8 mouse cellular contexts compared by ENCODE assay signal in the genomic region with DNA sequence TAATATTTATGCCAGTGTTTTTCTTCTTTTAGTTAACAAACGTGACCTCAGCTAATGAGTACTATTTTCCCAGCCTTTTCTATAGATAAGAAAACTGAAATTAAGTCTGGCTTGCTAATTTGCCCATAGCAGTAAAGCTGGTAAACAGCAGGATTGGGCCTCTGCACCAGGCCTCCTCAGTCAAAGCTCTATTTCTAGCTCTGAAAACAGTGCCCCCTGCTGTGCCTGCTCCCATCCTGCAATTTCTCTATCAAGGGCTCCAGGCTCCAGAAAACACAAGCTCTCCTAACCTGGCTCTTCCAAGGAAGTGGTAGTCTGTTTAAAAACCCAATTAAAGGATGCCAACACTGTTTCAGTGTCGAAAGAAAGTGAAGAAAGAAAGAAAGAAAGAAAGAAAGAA.
DNase-seq lines count a peak whose midpoint lies in the region; ATAC-seq and TF ChIP-seq lines count a peak whose summit lies in the region.

No protein-coding gene starts in this region.

- no peak overlapping the region for H3K9ac ChIP-seq in kidney, postnatal 0 days (ENCODE audit: low read depth, low read length)
- no peak overlapping the region for H3K9ac ChIP-seq in liver, adult 2 months (ENCODE audit: low read depth, low read length)

- H3K9me3 ChIP-seq in kidney, postnatal 0 days (replicated peaks; ENCODE audit: low read length), result no peaks in the 10 kb centered on the region

- peaks cover 6% of the 10 kb centered on the region for H3K79me2 ChIP-seq in liver, adult 2 months (ENCODE audit: control insufficient read depth, insufficient read depth, low read length)

- H3K27ac ChIP-seq in kidney, postnatal 0 days, result no peak overlapping the region
- no peak overlapping the region for H3K27ac ChIP-seq in liver, adult 2 months (replicated peaks; ENCODE audit: insufficient read depth, low read depth, low read length)

- no peak for ATAC-seq in kidney, postnatal 0 days (replicated peaks; ENCODE audit: low FRiP score, low read depth)
- no peak for ATAC-seq in megakaryocyte, adult 5-6 weeks (ENCODE audit: poor library complexity, severe bottlenecking)

- DNase-seq in 3134 (ENCODE audit: extremely low read depth, insufficient read length, low spot score) (peak; percentile 29), ZHBTc4 (ENCODE audit: low read depth, low spot score) (peak; percentile 39)
- peak; percentile 72 to 75 for DNase-seq in cerebellum, postnatal 36 days
- DNase-seq in gastrocnemius, postnatal 14 days, result peak; percentile 49
- DNase-seq in kidney, postnatal 0 days (ENCODE audit: low spot score), result peak; percentile 81
- DNase-seq in liver, adult 2 months (ENCODE audit: extremely low read depth, low read depth, low spot score), result peak; percentile 38
- DNase-seq in right cerebral cortex, adult 18-20 months, result peak; percentile 70

- H3K4me1 ChIP-seq in kidney, postnatal 0 days (replicated peaks; ENCODE audit: insufficient read depth, low read length), result no peaks in the 10 kb centered on the region
- no peaks in the 10 kb centered on the region for H3K4me1 ChIP-seq in liver, adult 2 months (ENCODE audit: control insufficient read depth, insufficient read depth, low read length)

- intact Hi-C loops in gastrocnemius, postnatal 14 days (cut with DNase I; ENCODE audit: low total_unique reads), result loop anchor here (2.0 kb wide), 1 partner anchor 104 kb away; a partner anchor contains a TSS

- H3K4me2 ChIP-seq in kidney, postnatal 0 days (ENCODE audit: low read length), result no peak overlapping the region

- no peak overlapping the region for H3K4me3 ChIP-seq in kidney, postnatal 0 days (replicated peaks; ENCODE audit: low read depth, low read length)
- H3K4me3 ChIP-seq in liver, adult 2 months (ENCODE audit: insufficient read depth, low read depth, low read length), result no peak overlapping the region

- TF ChIP-seq CTCF in kidney, postnatal 0 days (IDR thresholded peaks at IDR 0.05; ENCODE audit: low read depth), result peak; percentile 78
- TF ChIP-seq CTCF in liver, adult 2 months (IDR thresholded peaks at IDR 0.05; ENCODE audit: low read depth, low read length), result peak; percentile 69

- H3K27me3 ChIP-seq in kidney, postnatal 0 days (ENCODE audit: insufficient read depth, low read length), result no peaks in the 10 kb centered on the region
- no peaks in the 10 kb centered on the region for H3K27me3 ChIP-seq in liver, adult 2 months (ENCODE audit: control insufficient read depth, insufficient read depth, low read length)

- TF ChIP-seq POLR2A in liver, adult 2 months (IDR thresholded peaks at IDR 0.05; ENCODE audit: extremely low read depth, insufficient read depth, low read length), result no peak

- 59% methylated on average over 2 of the region's 2 CpGs for WGBS in kidney, postnatal 0 days
- 49% methylated on average over 2 of the region's 2 CpGs for WGBS in liver, adult 2 months

- 0 out of 2 replicates have a peak, but pooled peaks cover 4% of the 10 kb centered on the region for H3K36me3 ChIP-seq in kidney, postnatal 0 days (ENCODE audit: insufficient read depth, low read length)
- H3K36me3 ChIP-seq in liver, adult 2 months (ENCODE audit: control insufficient read depth, insufficient read depth, low read length), result no peaks in the 10 kb centered on the region; the same call in none of the 2 replicates

Comparison
In these comparisons a context has a peak if more than half of its experiments do, and no peak if none do; other contexts are left out.
1. DNase-seq: peak in every context shown above with its lines; median percentile 81 in kidney, postnatal 0 days; 74 in cerebellum, postnatal 36 days; 70 in right cerebral cortex, adult 18-20 months; 49 in gastrocnemius, postnatal 14 days; 39 in ZHBTc4; 38 in liver, adult 2 months; 29 in 3134.